13 mouse cellular contexts compared by ENCODE assay signal in the genomic region with DNA sequence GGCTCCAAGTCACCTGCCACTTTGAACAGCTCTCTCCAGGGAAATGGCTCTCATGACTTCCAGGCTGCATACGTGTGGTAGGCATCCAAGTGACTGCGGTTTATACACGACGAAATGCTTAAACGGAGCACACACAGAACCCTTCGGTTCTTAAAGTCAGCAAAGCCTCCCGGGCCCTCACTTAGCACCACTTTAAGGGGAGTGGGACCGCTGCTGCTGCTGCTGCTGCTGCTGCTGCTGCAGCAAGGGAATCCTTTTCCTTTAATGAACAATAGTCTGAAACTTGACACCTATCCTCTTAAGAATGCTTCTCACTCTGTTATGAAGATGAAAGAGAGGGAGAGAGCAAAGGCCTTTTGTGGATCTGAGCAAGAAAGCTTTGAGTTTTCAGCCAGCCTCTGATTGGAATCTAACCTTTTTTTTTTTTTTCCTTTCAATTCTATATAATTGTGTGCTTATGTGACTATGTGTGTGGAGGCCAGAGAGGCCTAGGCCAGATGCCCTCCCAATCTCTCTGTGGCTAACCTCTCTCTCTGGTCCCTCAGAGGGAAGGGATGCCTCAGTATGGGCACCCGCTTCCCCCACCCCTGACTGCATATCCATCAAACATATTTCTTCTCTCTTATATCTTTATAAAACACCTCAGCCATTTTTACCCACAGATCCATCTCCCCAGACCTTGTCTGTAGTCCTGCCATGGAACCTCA.
DNase-seq lines count a peak whose midpoint lies in the region; ATAC-seq and TF ChIP-seq lines count a peak whose summit lies in the region.
"Had no signal": no experiment of that assay in that cellular context is flagged by ENCODE, and none has a peak within 500 bp of the region (broad histone marks: within the 10 kb centered on the region; RNA-seq: fewer than 3 reads in every experiment).

No protein-coding gene starts in this region.

- no peak for ATAC-seq in lung, embryonic 14.5 days (ENCODE audit: insufficient read depth)
- ATAC-seq in embryonic facial prominence, embryonic 13.5 days (ENCODE audit: insufficient number of reproducible peaks, insufficient read depth, low FRiP score, low TSS enrichment, low read depth), result no peak
- ATAC-seq in hindbrain, embryonic 13.5 days (ENCODE audit: low FRiP score), result no peak
- ATAC-seq: Patski had no signal

- 21% methylated on average over 9 of the region's 9 CpGs for WGBS in lung, embryonic 14.5 days
- 11% methylated on average over 9 of the region's 9 CpGs for WGBS in embryonic facial prominence, embryonic 13.5 days
- WGBS in hindbrain, embryonic 13.5 days, result 7% methylated on average over 9 of the region's 9 CpGs

- DNase-seq in lung, embryonic 14.5 days, result peak; percentile 40
- DNase-seq in lung, postnatal 14 days, result no peak
- peak; percentile 20 for DNase-seq in naive thymus-derived CD4-positive, alpha-beta T cell, adult 2 months (ENCODE audit: low read depth)
- no peak for DNase-seq in cerebellum, postnatal 25 days
- DNase-seq in adrenal gland, adult 2 months, result no peak
- no peak for DNase-seq in lung, postnatal 10 days
- DNase-seq: adrenal gland, postnatal 36 days; cerebellum, adult 9-10 months; heart, adult 2 months; lung, adult 2 months had no signal

- 0 out of 2 replicates have a peak, but pooled peaks cover 6% of the 10 kb centered on the region for H3K4me1 ChIP-seq in lung, embryonic 14.5 days (ENCODE audit: insufficient read depth)
- peaks cover 35% of the 10 kb centered on the region for H3K4me1 ChIP-seq in embryonic facial prominence, embryonic 13.5 days
- peaks cover 61% of the 10 kb centered on the region for H3K4me1 ChIP-seq in hindbrain, embryonic 13.5 days (replicated peaks)

- H3K4me2 ChIP-seq in lung, embryonic 14.5 days, result no peak overlapping the region
- no peak overlapping the region for H3K4me2 ChIP-seq in embryonic facial prominence, embryonic 13.5 days
- H3K4me2 ChIP-seq in hindbrain, embryonic 13.5 days, result no peak overlapping the region

- no peak overlapping the region for H3K4me3 ChIP-seq in lung, embryonic 14.5 days (ENCODE audit: low read depth, low read length)
- H3K4me3 ChIP-seq in embryonic facial prominence, embryonic 13.5 days, result no peak overlapping the region
- no peak overlapping the region for H3K4me3 ChIP-seq in hindbrain, embryonic 13.5 days
- H3K4me3 ChIP-seq: heart, adult 2 months had no signal

- H3K27me3 ChIP-seq in lung, embryonic 14.5 days (ENCODE audit: insufficient read depth, low read length), result no peaks in the 10 kb centered on the region
- no peaks in the 10 kb centered on the region for H3K27me3 ChIP-seq in embryonic facial prominence, embryonic 13.5 days
- no peaks in the 10 kb centered on the region for H3K27me3 ChIP-seq in hindbrain, embryonic 13.5 days
- H3K27me3 ChIP-seq: Patski had no signal

- H3K9ac ChIP-seq in lung, embryonic 14.5 days, result no peak overlapping the region
- no peak overlapping the region for H3K9ac ChIP-seq in embryonic facial prominence, embryonic 13.5 days
- peak overlapping the region; percentile 49 for H3K9ac ChIP-seq in hindbrain, embryonic 13.5 days

- no peaks in the 10 kb centered on the region for H3K36me3 ChIP-seq in lung, embryonic 14.5 days (ENCODE audit: insufficient read depth)
- H3K36me3 ChIP-seq in embryonic facial prominence, embryonic 13.5 days, result no peaks in the 10 kb centered on the region
- no peaks in the 10 kb centered on the region for H3K36me3 ChIP-seq in hindbrain, embryonic 13.5 days

- TF ChIP-seq CTCF in lung, embryonic 14.5 days (IDR thresholded peaks at IDR 0.05; ENCODE audit: low read depth), result no peak

- H3K27ac ChIP-seq in lung, embryonic 14.5 days (ENCODE audit: low read depth), result peak overlapping the region; percentile 7
- H3K27ac ChIP-seq in embryonic facial prominence, embryonic 13.5 days, result peak overlapping the region; percentile 55
- peak overlapping the region; percentile 61 for H3K27ac ChIP-seq in hindbrain, embryonic 13.5 days
- H3K27ac ChIP-seq: heart, adult 2 months had no signal

- H3K9me3 ChIP-seq in lung, embryonic 14.5 days (ENCODE audit: low read depth, low read length), result no peaks in the 10 kb centered on the region
- no peaks in the 10 kb centered on the region for H3K9me3 ChIP-seq in embryonic facial prominence, embryonic 13.5 days
- no peaks in the 10 kb centered on the region for H3K9me3 ChIP-seq in hindbrain, embryonic 13.5 days

Comparison
In these comparisons a context has a peak if more than half of its experiments do, and no peak if none do; other contexts are left out.
1. DNase-seq: peak in lung, embryonic 14.5 days (single experiment) and naive thymus-derived CD4-positive, alpha-beta T cell, adult 2 months (single experiment); none in lung, postnatal 14 days (single experiment), cerebellum, postnatal 25 days (0 of 2), adrenal gland, adult 2 months (single experiment) and lung, postnatal 10 days (single experiment).
2. H3K27ac ChIP-seq: peak in every context shown above with its lines; median percentile 61 in hindbrain, embryonic 13.5 days; 55 in embryonic facial prominence, embryonic 13.5 days; 7 in lung, embryonic 14.5 days.